Mouse (Mus musculus) embryonic facial prominence, embryonic 10.5 days (tissue): ENCODE measurements around the gene P3h2. TPM values are rescaled to one million over a fixed set of nuclear protein-coding genes. Genes with fewer than 3 reads are reported as not detected.
A peak's percentile ranks its signal among the peaks of the same experiment; 100 is the strongest.

Experiments used
- DNase-seq: peaks from one replicate; pipeline ENCODE4 v3.0.0-alpha.2; 2017; ENCODE audit warnings: low spot score
- H3K27ac ChIP-seq: fragments of 300-500 bp; sonication (generic); replicated peaks from 2 replicates; pipeline ENCODE4 v1.5.1; 2016; ENCODE audit warnings: mild to moderate bottlenecking
- H3K27me3 ChIP-seq: fragments of 300-500 bp; sonication (generic); replicated peaks from 2 replicates; pipeline ENCODE4 v1.6.1; 2016; ENCODE audit warnings: low read depth, mild to moderate bottlenecking; ENCODE audit not compliant: poor library complexity, severe bottlenecking
- H3K36me3 ChIP-seq: fragments of 300-500 bp; sonication (generic); replicated peaks from 2 replicates; pipeline ENCODE4 v1.6.1; 2016; ENCODE audit warnings: mild to moderate bottlenecking, moderate library complexity
- H3K4me1 ChIP-seq: fragments of 300-500 bp; sonication (generic); 2 replicates; pipeline ENCODE4 v1.6.1; 2016
- H3K4me3 ChIP-seq: fragments of 300-500 bp; sonication (generic); 2 replicates; pipeline ENCODE4 v1.5.1; 2016; ENCODE audit warnings: mild to moderate bottlenecking, moderate library complexity
- H3K9me3 ChIP-seq: fragments of 300-500 bp; sonication (generic); 2 replicates; pipeline ENCODE4 v1.6.1; 2016; ENCODE audit warnings: mild to moderate bottlenecking
- WGBS: fragments of 180-500 bp; shearing (Covaris S2); methylation state at CpG from one replicate; pipeline ENCODE4 v1.1.7; 2016; 5-methylcytosine and 5-hydroxymethylcytosine counted together
- polyA plus RNA-seq: library from polyadenylated mRNA; unstranded; fragments of >200 nt; fragmentation: Nextera tagmentation; extraction: Ambion mirVana; gene quantifications from 2 replicates; pipeline ENCODE4 v1.2.1, GENCODE M21; 2016

P3h2 gene
- polyA plus RNA-seq, 1 experiment from 2014 or later, result 3.7 TPM

- Histone ChIP-seq H3K4me3 (no peak overlapping the region), H3K9me3 (no peaks in the 10 kb centered on the region), H3K27ac (no peak overlapping the region), H3K27me3 (no peaks in the 10 kb centered on the region), H3K36me3 (no peaks in the 10 kb centered on the region), H3K4me1 (peaks cover 12% of the 10 kb centered on the region; the same call in 1 of the 2 replicates)
- DNase-seq, result no peak
- 91% methylated on average over 5 of the region's 5 CpGs for WGBS
These were observed 16.6 kb downstream of the P3h2 start for GRCm38 (mm10) chr16:26088976-26089375.

- H3K4me1 ChIP-seq, result peaks cover 12% of the 10 kb centered on the region; the same call in 1 of the 2 replicates
- no peaks in the 10 kb centered on the region for H3K36me3 ChIP-seq
- no peak for DNase-seq
- 73% methylated on average over 1 of the region's 1 CpGs for WGBS
- H3K9me3 ChIP-seq, result no peaks in the 10 kb centered on the region
- H3K4me3 ChIP-seq, result no peak overlapping the region
- H3K27me3 ChIP-seq, result no peaks in the 10 kb centered on the region
- no peak overlapping the region for H3K27ac ChIP-seq
These were observed 17.3 kb downstream of the P3h2 start for GRCm38 (mm10) chr16:26088240-26088639.

- Histone ChIP-seq H3K36me3 (no peaks in the 10 kb centered on the region), H3K4me1 (peaks cover 17% of the 10 kb centered on the region), H3K27me3 (no peaks in the 10 kb centered on the region), H3K4me3 (no peak overlapping the region), H3K27ac (no peak overlapping the region), H3K9me3 (no peaks in the 10 kb centered on the region)
- no peak for DNase-seq
- 93% methylated on average over 1 of the region's 1 CpGs for WGBS
These were observed 18.6 kb downstream of the P3h2 start for GRCm38 (mm10) chr16:26086955-26087354.

- Histone ChIP-seq H3K27ac (no peak overlapping the region), H3K27me3 (no peaks in the 10 kb centered on the region), H3K9me3 (no peaks in the 10 kb centered on the region), H3K4me1 (peaks cover 17% of the 10 kb centered on the region), H3K4me3 (no peak overlapping the region), H3K36me3 (no peaks in the 10 kb centered on the region)
- WGBS, result 44% methylated on average over 2 of the region's 2 CpGs
- no peak for DNase-seq
These were observed 20.4 kb downstream of the P3h2 start for GRCm38 (mm10) chr16:26085160-26085559.

GRCm38 (mm10) chr16:26082831-26083230 is 22.8 kb downstream of the P3h2 start:
- Histone ChIP-seq H3K4me3 (no peak overlapping the region), H3K9me3 (no peaks in the 10 kb centered on the region), H3K27ac (no peak overlapping the region), H3K36me3 (no peaks in the 10 kb centered on the region), H3K27me3 (no peaks in the 10 kb centered on the region), H3K4me1 (peaks cover 33% of the 10 kb centered on the region)
- no peak for DNase-seq
- 85% methylated on average over 1 of the region's 1 CpGs for WGBS

- Histone ChIP-seq H3K4me3 (no peak overlapping the region), H3K27ac (no peak overlapping the region), H3K4me1 (peaks cover 38% of the 10 kb centered on the region), H3K36me3 (no peaks in the 10 kb centered on the region), H3K9me3 (no peaks in the 10 kb centered on the region), H3K27me3 (no peaks in the 10 kb centered on the region)
- no peak for DNase-seq
These were observed 23.2 kb downstream of the P3h2 start for GRCm38 (mm10) chr16:26082391-26082790.

- H3K4me1 ChIP-seq, result peaks cover 30% of the 10 kb centered on the region
- H3K9me3 ChIP-seq, result no peaks in the 10 kb centered on the region
- peak; percentile 43 for DNase-seq
- H3K27ac ChIP-seq, result no peak overlapping the region; the same call in 1 of the 2 replicates
- H3K27me3 ChIP-seq, result no peaks in the 10 kb centered on the region
- H3K4me3 ChIP-seq, result no peak overlapping the region
- H3K36me3 ChIP-seq, result no peaks in the 10 kb centered on the region
- WGBS, result 6% methylated on average over 7 of the region's 7 CpGs
These were observed 26.6 kb downstream of the P3h2 start for GRCm38 (mm10) chr16:26078923-26079351.

DNA sequence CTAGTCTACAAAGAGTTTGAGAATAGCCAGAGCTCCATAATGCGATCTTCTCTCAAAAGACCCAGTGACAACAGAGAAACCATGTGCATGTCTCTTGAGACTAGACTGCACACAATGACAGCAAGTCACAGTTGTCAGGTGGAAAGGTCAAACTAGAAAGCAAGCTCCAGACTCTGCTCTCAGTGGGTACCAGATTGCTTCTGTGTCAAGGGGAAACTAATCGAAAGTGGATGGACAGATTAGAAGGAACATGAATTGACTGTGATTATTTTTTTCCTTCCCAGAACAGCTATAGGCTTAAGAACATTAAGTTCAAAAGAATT is 27.5 kb downstream of the P3h2 start:
- Histone ChIP-seq H3K27me3 (no peaks in the 10 kb centered on the region), H3K9me3 (no peaks in the 10 kb centered on the region), H3K4me1 (peaks cover 30% of the 10 kb centered on the region), H3K36me3 (no peaks in the 10 kb centered on the region), H3K27ac (peak overlapping the region; percentile 75), H3K4me3 (no peak overlapping the region)
- no peak for DNase-seq
- WGBS, result 32% methylated on average over 2 of the region's 2 CpGs

GRCm38 (mm10) chr16:26077246-26078099 is 28.1 kb downstream of the P3h2 start:
- Histone ChIP-seq H3K27ac (peak overlapping the region; percentile 75), H3K4me3 (no peak overlapping the region), H3K9me3 (no peaks in the 10 kb centered on the region), H3K4me1 (peaks cover 25% of the 10 kb centered on the region), H3K27me3 (no peaks in the 10 kb centered on the region), H3K36me3 (no peaks in the 10 kb centered on the region)
- DNase-seq, result peak; percentile 26
- 63% methylated on average over 10 of the region's 10 CpGs for WGBS

GRCm38 (mm10) chr16:26075063-26075462 is 30.5 kb downstream of the P3h2 start:
- Histone ChIP-seq H3K4me3 (no peak overlapping the region), H3K4me1 (peaks cover 25% of the 10 kb centered on the region), H3K27ac (no peak overlapping the region), H3K27me3 (no peaks in the 10 kb centered on the region), H3K36me3 (no peaks in the 10 kb centered on the region), H3K9me3 (no peaks in the 10 kb centered on the region)
- no peak for DNase-seq

DNA sequence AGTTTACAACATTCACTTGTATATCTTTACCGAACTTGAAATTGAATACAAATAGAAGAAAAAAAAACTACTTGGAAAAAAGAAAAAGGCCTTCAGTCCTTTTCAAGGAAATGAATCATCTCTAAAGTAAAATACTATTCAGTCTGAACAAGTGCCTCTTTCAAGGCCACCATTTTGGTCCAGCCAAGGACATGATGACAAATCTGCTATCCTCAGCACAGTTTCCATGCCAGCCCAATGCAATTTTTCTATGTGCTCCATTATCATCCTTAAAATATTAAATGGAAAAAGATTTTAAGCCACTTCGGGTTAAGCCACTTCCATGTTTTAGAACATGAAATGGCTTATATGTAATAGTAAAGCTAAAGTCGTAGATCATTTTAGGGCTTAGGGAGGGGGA is 35.2 kb downstream of the P3h2 start:
- Histone ChIP-seq H3K27me3 (no peaks in the 10 kb centered on the region), H3K9me3 (no peaks in the 10 kb centered on the region), H3K36me3 (no peaks in the 10 kb centered on the region), H3K4me1 (no peaks in the 10 kb centered on the region), H3K4me3 (no peak overlapping the region), H3K27ac (no peak overlapping the region)
- whole genome bisulfite sequencing, result 95% methylated on average over 3 of the region's 3 CpGs
- no peak for DNase-seq

DNA sequence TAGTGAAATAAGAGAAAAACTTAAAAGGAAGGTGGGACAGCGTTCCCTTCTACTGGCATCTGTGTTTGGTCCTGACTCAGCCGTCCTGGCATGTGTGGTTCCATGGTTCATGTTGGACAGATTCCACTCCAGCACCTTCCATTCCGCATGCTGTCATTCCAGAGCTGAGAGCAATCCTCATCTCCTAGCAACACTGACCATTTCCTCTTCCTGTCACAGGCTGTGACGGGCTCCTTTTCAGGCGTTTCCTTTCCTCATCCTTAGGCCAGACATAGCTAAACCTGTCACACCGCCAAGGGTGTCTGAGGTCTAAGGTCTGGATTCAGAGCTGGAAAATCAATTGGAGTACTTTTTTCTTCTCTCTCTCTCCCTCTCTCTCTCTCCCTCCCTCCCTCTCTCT is 40.5 kb downstream of the P3h2 start:
- H3K27me3 ChIP-seq, result no peaks in the 10 kb centered on the region
- no peak overlapping the region for H3K4me3 ChIP-seq
- H3K27ac ChIP-seq, result no peak overlapping the region
- 58% methylated on average over 6 of the region's 6 CpGs for WGBS
- DNase-seq, result no peak
- peaks cover 5% of the 10 kb centered on the region; the same call in 1 of the 2 replicates for H3K4me1 ChIP-seq
- no peaks in the 10 kb centered on the region for H3K9me3 ChIP-seq
- H3K36me3 ChIP-seq, result no peaks in the 10 kb centered on the region

GRCm38 (mm10) chr16:26060239-26061085 is 45.1 kb downstream of the P3h2 start:
- peaks cover 5% of the 10 kb centered on the region; the same call in 1 of the 2 replicates for H3K4me1 ChIP-seq
- WGBS, result 84% methylated on average over 5 of the region's 5 CpGs

More at GRCm38 (mm10) chr16:26060239-26061085, 45.1 kb downstream of the P3h2 start:
- no peak overlapping the region for H3K27ac ChIP-seq
- no peaks in the 10 kb centered on the region for H3K27me3 ChIP-seq
- no peaks in the 10 kb centered on the region for H3K36me3 ChIP-seq
- H3K4me3 ChIP-seq, result no peak overlapping the region
- DNase-seq, result no peak
- H3K9me3 ChIP-seq, result no peaks in the 10 kb centered on the region
